Mouse (Mus musculus) forebrain, embryonic 12.5 days (tissue): Measurements from ENCODE around the gene Gzmn. TPM values are rescaled to one million over a fixed set of nuclear protein-coding genes. Genes with fewer than 3 reads are reported as not detected.
"Not testable (repeated sequence)": the region's sequence is repeated elsewhere in the genome, so short reads cannot be mapped to it uniquely, and the experiment has no call there.

Experiments used
- ATAC-seq: fragments of 200-750 bp; cut with Nextera tagmentation; 2 replicates; pipeline ENCODE4 v1.8.0; 2017; ENCODE audit warnings: moderate TSS enrichment; ENCODE audit not compliant: low FRiP score
- H3K27ac ChIP-seq: fragments of 300-500 bp; sonication (generic); 2 replicates; pipeline ENCODE4 v1.5.1; 2016; ENCODE audit warnings: mild to moderate bottlenecking
- H3K27me3 ChIP-seq: fragments of 300-500 bp; sonication (generic); 2 replicates; pipeline ENCODE4 v1.6.1; 2016; ENCODE audit warnings: mild to moderate bottlenecking
- H3K36me3 ChIP-seq: fragments of 300-500 bp; sonication (generic); replicated peaks from 2 replicates; pipeline ENCODE4 v1.6.1; 2016; ENCODE audit warnings: mild to moderate bottlenecking
- H3K4me1 ChIP-seq: fragments of 300-500 bp; sonication (generic); 2 replicates; pipeline ENCODE4 v1.6.1; 2016
- H3K4me2 ChIP-seq: fragments of 300-500 bp; sonication (generic); 2 replicates; pipeline ENCODE4 v1.6.1; 2016; ENCODE audit warnings: mild to moderate bottlenecking, moderate library complexity
- H3K4me3 ChIP-seq: fragments of 300-500 bp; sonication (generic); replicated peaks from 2 replicates; pipeline ENCODE4 v1.5.1; 2016; ENCODE audit warnings: mild to moderate bottlenecking
- H3K9ac ChIP-seq: fragments of 300-500 bp; sonication (generic); 2 replicates; pipeline ENCODE4 v1.6.1; 2016; ENCODE audit warnings: mild to moderate bottlenecking
- H3K9me3 ChIP-seq: fragments of 300-500 bp; sonication (generic); 2 replicates; pipeline ENCODE4 v1.6.1; 2016
- WGBS: fragments of 180-500 bp; shearing (Covaris S2); methylation state at CpG from one replicate; pipeline ENCODE4 v1.1.7; 2016; 5-methylcytosine and 5-hydroxymethylcytosine counted together
- polyA plus RNA-seq: library from polyadenylated mRNA; unstranded; fragments of >200 nt; fragmentation: Nextera tagmentation; extraction: Ambion mirVana; gene quantifications from 2 replicates; pipeline ENCODE4 v1.2.1, GENCODE M21; 2016

Gene Gzmn
- not detected in 2 replicates for polyA plus RNA-seq

DNA sequence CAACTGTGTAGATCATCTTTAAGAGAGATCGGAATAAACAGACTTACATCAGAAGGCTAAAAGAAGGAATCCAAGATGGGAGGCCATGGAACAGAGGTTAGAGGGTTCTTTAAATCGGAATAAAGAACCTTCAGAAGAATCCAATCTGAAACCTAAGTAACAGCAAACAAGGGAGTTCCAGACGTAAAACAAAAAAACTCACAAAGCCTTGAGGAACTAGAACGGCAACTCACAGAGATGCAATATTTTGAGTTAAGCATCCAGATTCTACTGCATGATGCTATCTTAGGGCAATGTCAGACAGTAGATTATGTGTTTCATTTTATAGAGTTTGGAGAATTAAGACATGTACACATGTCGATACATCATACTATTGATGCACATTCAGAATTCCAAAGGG, at the start of gene Gzmn:
Gene Gzmn (minus strand): TSS at position 101 of the 400 bp plus-strand sequence.
- no peak within 1 kb of the TSS for H3K4me3 ChIP-seq
- H3K9me3 ChIP-seq, result no peaks in the 10 kb centered on the region
- 90% methylated on average over 5 of the region's 5 CpGs for WGBS
- H3K27me3 ChIP-seq, result no peaks in the 10 kb centered on the region
- no peaks in the 10 kb centered on the region for H3K4me1 ChIP-seq
- no peak within 1 kb of the TSS for H3K27ac ChIP-seq
- no peak within 1 kb of the TSS for H3K4me2 ChIP-seq
- no peak within 1 kb of the TSS for H3K9ac ChIP-seq
- no peaks in the 10 kb centered on the region for H3K36me3 ChIP-seq
- ATAC-seq, result no peak

DNA sequence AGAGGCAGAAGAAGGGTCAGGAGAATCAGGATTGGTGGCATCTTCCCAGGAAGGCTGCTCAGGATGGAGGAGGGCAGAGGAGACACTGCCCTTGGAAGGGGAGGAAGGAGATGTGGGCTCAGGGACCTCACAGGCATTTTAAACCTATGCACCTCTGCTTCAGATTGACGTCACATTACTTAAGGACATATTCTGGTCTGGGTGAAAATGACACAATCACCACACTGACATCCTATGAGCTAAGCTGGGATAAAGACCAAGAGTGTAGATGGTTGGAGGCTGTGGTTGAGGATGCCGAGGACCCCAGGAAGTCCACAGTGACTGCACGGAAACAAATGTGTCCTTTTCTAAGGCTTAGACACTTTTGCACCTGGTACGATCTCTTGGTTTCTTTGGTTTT, 36.9 kb upstream of the Gzmn start, which contains the start of gene Gzmf:
Gene Gzmf (minus strand): TSS at position 101 of the 400 bp plus-strand sequence.
- Histone ChIP-seq H3K4me1 (no peaks in the 10 kb centered on the region), H3K9me3 (no peaks in the 10 kb centered on the region), H3K36me3 (no peaks in the 10 kb centered on the region), H3K27ac (no peak within 1 kb of the TSS), H3K4me3 (no peak within 1 kb of the TSS), H3K4me2 (no peak within 1 kb of the TSS), H3K27me3 (no peaks in the 10 kb centered on the region), H3K9ac (no peak within 1 kb of the TSS)
- no peak for ATAC-seq
- 94% methylated on average over 4 of the region's 4 CpGs for WGBS

DNA sequence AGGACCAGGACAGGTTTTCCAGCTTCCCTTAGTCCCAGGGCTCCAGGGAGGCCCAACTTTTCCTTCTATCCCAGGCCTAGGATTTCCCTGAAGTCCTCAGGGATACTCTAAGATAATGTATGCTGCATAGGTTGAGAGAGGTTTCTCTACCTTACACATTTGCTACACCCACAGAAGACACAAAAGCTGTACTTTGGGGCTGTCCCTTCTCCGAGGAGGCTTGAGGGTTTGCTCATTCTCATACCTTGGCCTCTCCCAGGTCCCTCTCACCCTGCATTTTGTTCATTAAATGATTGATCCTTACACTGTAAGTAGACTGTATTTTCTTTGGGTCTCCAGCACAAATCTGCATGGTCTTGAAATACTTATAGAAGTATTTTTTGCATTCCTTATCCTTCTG, 31.2 kb upstream of the Gzmn start:
- no peak overlapping the region for H3K27ac ChIP-seq
- no peak for ATAC-seq
- H3K9ac ChIP-seq, result no peak overlapping the region
- 78% methylated on average over 1 of the region's 1 CpGs for WGBS
- H3K4me2 ChIP-seq, result no peak overlapping the region
- no peaks in the 10 kb centered on the region for H3K36me3 ChIP-seq
- H3K9me3 ChIP-seq, result no peaks in the 10 kb centered on the region
- no peaks in the 10 kb centered on the region for H3K27me3 ChIP-seq
- H3K4me3 ChIP-seq, result no peak overlapping the region
- H3K4me1 ChIP-seq, result no peaks in the 10 kb centered on the region

DNA sequence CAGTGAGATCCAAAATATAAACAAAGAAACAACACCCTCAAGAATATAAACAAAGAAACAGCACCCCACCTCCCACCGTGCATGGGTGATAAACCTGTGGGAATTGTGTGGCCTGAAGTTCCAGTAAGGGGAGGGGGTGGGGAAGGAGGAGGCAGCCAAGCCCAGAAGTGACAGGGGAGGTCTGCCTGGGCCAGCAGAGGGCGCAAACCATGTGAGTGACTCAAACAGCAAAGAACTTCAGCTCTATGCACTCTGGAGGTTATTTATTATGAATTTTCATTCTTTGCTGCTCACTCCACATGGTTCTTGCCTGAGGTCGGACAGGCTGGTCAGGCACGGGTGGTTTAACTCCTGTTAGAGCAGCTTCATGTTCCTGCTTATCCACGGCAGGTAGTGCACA, 30.6 kb upstream of the Gzmn start:
- WGBS, result 40% methylated on average over 5 of the region's 5 CpGs
- not testable (repeated sequence) for H3K36me3 ChIP-seq, H3K4me1 ChIP-seq, ATAC-seq, H3K9me3 ChIP-seq, H3K27me3 ChIP-seq, H3K4me3 ChIP-seq, H3K9ac ChIP-seq, H3K27ac ChIP-seq, H3K4me2 ChIP-seq

DNA sequence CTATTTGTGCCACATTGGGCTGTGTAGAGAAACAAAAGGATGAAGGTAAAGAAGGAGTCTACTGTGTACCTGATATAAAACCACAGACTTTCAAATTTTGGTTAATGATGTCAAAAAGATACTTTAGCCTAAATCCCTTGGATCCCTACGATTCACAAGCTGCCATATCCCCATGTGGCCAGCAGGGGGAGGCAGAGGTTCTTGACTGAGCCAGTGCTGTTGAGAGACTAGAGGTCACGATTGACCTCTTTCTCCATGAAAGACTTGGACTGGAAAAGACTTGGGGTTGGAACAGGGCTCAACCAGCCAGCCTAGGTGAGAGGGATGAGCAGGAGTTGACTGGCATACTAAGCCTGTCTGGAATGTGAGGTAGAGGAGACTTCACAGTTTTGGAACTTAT, 29.6 kb upstream of the Gzmn start:
- Histone ChIP-seq H3K9me3 (no peaks in the 10 kb centered on the region), H3K4me1 (no peaks in the 10 kb centered on the region), H3K4me3 (no peak overlapping the region), H3K9ac (no peak overlapping the region), H3K27ac (no peak overlapping the region), H3K27me3 (no peaks in the 10 kb centered on the region), H3K36me3 (no peaks in the 10 kb centered on the region), H3K4me2 (no peak overlapping the region)
- WGBS, result 12% methylated on average over 2 of the region's 2 CpGs
- no peak for ATAC-seq

DNA sequence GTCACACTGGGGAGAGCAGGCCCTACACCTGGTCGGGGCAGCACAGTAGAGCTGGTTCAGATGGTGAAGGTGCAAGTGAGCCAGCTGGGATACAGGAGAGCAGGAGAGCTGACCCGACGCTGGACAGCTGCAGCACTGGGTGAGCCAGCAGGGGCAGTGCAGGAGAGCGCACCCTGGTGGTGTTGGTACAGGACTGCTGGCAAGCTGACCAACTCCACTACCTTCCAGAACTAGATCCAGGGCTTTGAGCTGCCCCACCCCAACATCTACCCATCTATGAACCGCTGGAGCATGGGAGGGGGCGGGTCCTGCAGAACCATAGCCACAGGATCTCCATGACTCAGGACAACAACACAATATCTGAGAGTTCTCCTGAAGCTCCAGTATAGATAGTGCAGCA, 12.5 kb upstream of the Gzmn start:
- no peak overlapping the region for H3K4me3 ChIP-seq
- ATAC-seq, result no peak
- H3K9me3 ChIP-seq, result no peaks in the 10 kb centered on the region
- 61% methylated on average over 6 of the region's 6 CpGs for WGBS
- H3K9ac ChIP-seq, result no peak overlapping the region
- no peak overlapping the region for H3K27ac ChIP-seq
- no peaks in the 10 kb centered on the region for H3K36me3 ChIP-seq
- H3K4me2 ChIP-seq, result no peak overlapping the region
- no peaks in the 10 kb centered on the region for H3K27me3 ChIP-seq
- H3K4me1 ChIP-seq, result no peaks in the 10 kb centered on the region

DNA sequence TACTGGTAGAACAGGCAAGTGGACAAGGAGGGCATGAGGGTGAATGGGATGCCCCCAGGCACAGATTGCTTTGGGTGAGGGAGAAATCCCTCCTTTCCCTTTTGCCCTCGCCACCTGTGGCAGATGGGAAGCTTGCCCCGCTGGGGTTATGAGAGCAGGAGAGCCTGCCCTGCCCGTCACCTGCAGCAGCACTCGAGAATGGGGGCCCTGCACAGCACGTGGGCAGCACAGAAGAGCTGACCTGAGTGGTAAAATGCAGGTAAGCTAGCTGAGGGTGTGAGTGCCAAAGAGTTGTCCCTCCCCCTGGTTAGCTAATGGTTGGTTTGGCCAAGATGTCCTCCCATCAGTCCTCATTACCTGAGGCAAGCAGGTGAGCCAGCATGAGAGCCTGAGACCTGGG, 12.1 kb upstream of the Gzmn start:
- Histone ChIP-seq H3K36me3 (no peaks in the 10 kb centered on the region), H3K4me1 (no peaks in the 10 kb centered on the region), H3K4me2 (no peak overlapping the region), H3K9me3 (no peaks in the 10 kb centered on the region), H3K27ac (no peak overlapping the region), H3K4me3 (no peak overlapping the region), H3K9ac (no peak overlapping the region), H3K27me3 (no peaks in the 10 kb centered on the region)
- 80% methylated on average over 5 of the region's 5 CpGs for WGBS
- ATAC-seq, result no peak

DNA sequence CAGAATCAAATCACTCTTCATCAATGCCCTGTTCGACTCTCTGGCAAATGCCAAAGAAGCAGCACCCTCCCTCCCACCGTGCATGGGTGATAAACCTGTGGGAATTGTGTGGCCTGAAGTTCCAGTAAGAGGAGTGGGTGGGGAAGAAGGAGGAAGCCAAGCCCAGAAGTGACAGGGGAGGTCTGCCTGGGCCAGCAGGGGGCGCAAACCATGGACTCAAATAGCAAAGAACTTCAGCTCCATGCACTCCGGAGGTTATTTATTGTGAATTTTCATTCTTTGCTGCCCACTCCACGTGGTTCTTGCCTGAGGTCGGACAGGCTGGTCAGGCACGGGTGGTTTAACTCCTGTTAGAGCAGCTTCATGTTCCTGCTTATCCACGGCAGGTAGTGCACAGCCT, 3.3 kb upstream of the Gzmn start:
- H3K27ac ChIP-seq, H3K4me1 ChIP-seq, H3K27me3 ChIP-seq, H3K9ac ChIP-seq, H3K36me3 ChIP-seq, H3K4me2 ChIP-seq, ATAC-seq, H3K4me3 ChIP-seq, H3K9me3 ChIP-seq: not testable (repeated sequence)
- WGBS, result 29% methylated on average over 8 of the region's 8 CpGs

DNA sequence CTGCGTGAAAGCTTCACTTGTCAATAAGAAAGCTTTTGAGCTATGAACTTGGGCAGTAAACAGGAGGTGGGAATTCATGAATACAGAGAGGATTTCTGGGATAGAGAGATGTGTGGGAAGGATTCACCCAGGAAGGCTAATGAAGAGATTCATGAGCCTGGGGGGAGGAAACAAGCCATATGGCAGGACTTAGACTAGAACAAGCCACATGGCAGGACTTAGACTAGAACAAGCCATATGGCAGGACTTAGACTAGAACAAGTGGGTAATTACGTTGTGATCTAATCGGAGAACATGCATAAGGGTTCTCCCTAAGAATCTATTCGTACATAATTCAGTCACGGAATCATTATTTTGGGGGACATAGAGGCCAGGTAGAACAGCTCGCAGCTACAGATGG, 1.0 kb downstream of the Gzmn start:
- Histone ChIP-seq H3K4me1 (no peaks in the 10 kb centered on the region), H3K27me3 (no peaks in the 10 kb centered on the region), H3K36me3 (no peaks in the 10 kb centered on the region), H3K27ac (no peak overlapping the region), H3K4me3 (no peak overlapping the region), H3K4me2 (no peak overlapping the region), H3K9ac (no peak overlapping the region), H3K9me3 (no peaks in the 10 kb centered on the region)
- 92% methylated on average over 6 of the region's 6 CpGs for WGBS
- ATAC-seq, result no peak

DNA sequence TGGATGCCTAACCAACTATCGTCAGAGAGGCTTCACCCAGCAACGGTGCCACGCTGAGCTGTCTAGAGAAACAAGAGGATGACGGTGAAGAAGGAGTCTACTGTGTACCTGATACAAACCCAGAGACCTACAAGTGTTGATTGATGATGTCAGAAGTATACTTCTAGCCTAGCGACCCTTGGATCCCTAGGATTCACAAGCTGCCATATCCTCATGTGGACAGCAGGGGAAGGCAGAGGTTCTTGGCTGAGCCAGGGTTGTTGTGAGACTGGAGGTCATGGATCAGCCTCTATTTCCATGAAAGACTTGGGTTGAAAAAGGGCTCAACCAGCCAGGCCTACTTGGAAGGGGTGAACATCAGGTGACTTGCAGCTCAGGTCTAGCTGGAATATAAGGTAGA, 1.7 kb downstream of the Gzmn start:
- no peak overlapping the region for H3K9ac ChIP-seq
- H3K36me3 ChIP-seq, result no peaks in the 10 kb centered on the region
- no peaks in the 10 kb centered on the region for H3K27me3 ChIP-seq
- no peaks in the 10 kb centered on the region for H3K4me1 ChIP-seq
- H3K4me2 ChIP-seq, result no peak overlapping the region
- ATAC-seq, result no peak
- H3K9me3 ChIP-seq, result no peaks in the 10 kb centered on the region
- no peak overlapping the region for H3K4me3 ChIP-seq
- 94% methylated on average over 5 of the region's 5 CpGs for WGBS
- no peak overlapping the region for H3K27ac ChIP-seq

DNA sequence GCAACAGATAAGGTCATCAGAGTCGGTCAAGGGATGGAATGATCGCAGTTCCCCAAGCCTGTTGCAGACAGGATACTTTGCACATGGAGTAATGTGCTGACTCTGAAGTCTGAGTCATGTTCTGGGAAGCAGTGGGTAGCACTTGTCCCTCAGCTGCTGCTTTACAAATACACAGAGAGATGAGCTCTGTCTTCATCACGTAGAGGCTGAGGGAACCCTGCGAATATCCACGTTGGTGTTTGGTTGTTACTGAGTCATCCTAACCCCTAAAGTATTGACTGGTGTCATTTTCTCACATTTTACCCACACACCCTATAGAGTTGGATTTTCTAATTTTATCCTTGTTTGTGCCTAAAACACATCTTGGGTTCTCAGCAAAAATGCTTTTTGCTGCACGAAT, 6.4 kb downstream of the Gzmn start:
- H3K27ac ChIP-seq, result no peak overlapping the region
- WGBS, result 91% methylated on average over 6 of the region's 6 CpGs
- no peak for ATAC-seq

DNA sequence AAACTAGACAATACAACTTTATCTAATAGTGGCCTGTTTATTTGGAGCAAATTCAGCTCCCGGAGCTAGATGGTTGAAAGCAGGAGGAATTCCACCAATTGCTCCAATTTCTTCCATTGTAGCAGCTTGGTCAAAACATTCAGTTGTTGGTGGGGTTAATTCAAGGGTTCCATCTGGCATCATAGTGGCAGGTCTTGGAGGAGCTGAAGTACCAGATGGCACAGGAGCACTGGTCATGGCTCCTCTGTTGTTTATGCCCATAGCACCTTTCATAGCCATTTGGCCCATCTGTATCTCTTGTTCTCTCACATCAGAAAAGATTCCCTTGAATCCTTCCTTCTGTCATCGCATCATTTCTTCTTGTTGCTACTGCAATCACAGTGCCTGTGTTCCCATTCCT, 12.3 kb downstream of the Gzmn start:
- H3K36me3 ChIP-seq, result no peaks in the 10 kb centered on the region
- no peak overlapping the region for H3K4me3 ChIP-seq
- no peak overlapping the region for H3K4me2 ChIP-seq
- H3K9ac ChIP-seq, result no peak overlapping the region
- no peaks in the 10 kb centered on the region for H3K9me3 ChIP-seq
- no peaks in the 10 kb centered on the region for H3K4me1 ChIP-seq
- H3K27ac ChIP-seq, result no peak overlapping the region
- WGBS, result 94% methylated on average over 2 of the region's 2 CpGs
- H3K27me3 ChIP-seq, result no peaks in the 10 kb centered on the region
- no peak for ATAC-seq

More for the DNA sequence above, 6.4 kb downstream of the Gzmn start:
- H3K9ac ChIP-seq, result no peak overlapping the region
- H3K4me1 ChIP-seq, result no peaks in the 10 kb centered on the region
- no peaks in the 10 kb centered on the region for H3K27me3 ChIP-seq
- H3K9me3 ChIP-seq, result no peaks in the 10 kb centered on the region
- no peak overlapping the region for H3K4me2 ChIP-seq
- no peak overlapping the region for H3K4me3 ChIP-seq
- no peaks in the 10 kb centered on the region for H3K36me3 ChIP-seq

DNA sequence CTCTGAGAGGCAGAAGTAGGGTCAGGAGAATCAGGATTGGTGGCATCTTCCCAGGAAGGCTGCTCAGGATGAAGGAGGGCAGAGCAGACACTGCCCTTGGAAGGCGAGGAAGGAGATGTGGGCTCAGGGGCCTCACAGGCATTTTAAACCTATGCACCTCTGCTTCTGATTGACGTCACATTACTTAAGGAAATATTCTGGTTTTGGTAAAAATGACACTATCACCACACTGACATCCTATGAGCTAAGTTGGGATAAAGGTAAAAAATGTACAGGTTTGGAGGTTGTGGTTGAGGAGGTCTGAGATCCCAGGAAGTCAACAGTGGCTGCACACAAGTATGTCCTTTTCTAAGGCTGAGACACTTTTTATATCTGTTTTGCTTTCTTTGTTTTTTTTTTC, 14.9 kb downstream of the Gzmn start, which contains the start of gene Gzmg:
Gene Gzmg (minus strand): TSS at position 101 of the 400 bp plus-strand sequence.
- not testable (repeated sequence) for H3K4me2 ChIP-seq, H3K27ac ChIP-seq, H3K4me3 ChIP-seq, H3K27me3 ChIP-seq, ATAC-seq, H3K4me1 ChIP-seq, H3K9ac ChIP-seq, H3K36me3 ChIP-seq, H3K9me3 ChIP-seq
- 79% methylated on average over 2 of the region's 2 CpGs for WGBS

DNA sequence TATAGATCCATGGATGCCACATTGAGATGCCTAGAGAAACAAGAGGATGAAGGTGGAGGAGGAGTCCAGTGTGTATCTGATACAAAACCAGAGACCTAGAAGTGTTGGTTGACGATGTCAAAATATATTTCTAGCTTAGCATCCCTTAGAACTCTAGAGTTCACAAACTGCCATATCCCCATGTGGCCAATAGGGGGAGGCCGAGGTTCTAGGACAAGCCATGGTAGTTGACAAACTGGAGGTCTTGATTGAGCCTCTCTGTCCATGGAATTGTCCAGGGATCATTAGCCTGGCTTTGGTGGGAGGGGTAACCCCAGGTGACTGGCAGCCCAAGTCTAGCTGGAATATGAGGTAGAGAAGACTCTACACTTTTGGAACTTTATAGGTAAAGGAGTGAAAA, 19.1 kb downstream of the Gzmn start:
- no peaks in the 10 kb centered on the region for H3K27me3 ChIP-seq
- no peak for ATAC-seq
- H3K4me2 ChIP-seq, result no peak overlapping the region
- WGBS, result 70% methylated on average over 2 of the region's 2 CpGs
- no peaks in the 10 kb centered on the region for H3K9me3 ChIP-seq
- no peak overlapping the region for H3K9ac ChIP-seq
- H3K36me3 ChIP-seq, result no peaks in the 10 kb centered on the region
- H3K4me1 ChIP-seq, result no peaks in the 10 kb centered on the region
- no peak overlapping the region for H3K27ac ChIP-seq
- no peak overlapping the region for H3K4me3 ChIP-seq
